Mouse (Mus musculus): ENCODE results near the gene Pip5k1b. TPM values are rescaled to one million over a fixed set of nuclear protein-coding genes. Genes with fewer than 3 reads are reported as not detected.
A peak's percentile ranks its signal among the peaks of the same experiment; 100 is the strongest.
"Not testable (repeated sequence)": the region's sequence is repeated elsewhere in the genome, so short reads cannot be mapped to it uniquely, and the experiment has no call there.

The Pip5k1b gene
- total RNA-seq (2021): 10 to 100 TPM; 25.3 to 27.0 TPM

DNA sequence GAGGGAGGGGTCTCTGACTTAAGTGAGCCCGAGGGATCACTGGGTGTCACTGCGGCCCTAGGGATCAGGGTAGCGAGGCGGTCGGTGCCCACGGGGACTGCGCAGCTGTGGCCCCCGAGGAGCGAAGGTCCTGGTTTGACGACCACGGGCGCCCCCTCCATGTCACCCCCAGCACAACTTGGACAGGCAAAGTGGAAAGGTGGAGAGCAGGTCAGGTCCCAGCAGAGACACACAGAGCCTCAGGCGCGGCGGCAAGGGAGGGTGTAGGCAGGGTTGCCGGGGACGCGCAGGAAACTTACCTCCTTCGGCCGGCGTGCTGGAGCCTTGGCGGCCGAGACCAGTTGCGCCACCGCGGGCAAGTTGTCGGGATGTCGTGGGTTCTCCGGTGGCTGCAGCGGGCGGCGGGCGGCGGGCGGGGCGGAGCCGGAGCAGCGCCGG lies at the start of gene Pip5k1b:
Gene Pip5k1b, minus strand, starts transcription at position 407 of the 438 bp plus-strand sequence.
- intact Hi-C loops (cut with DNase I): loop anchor here (2.0 to 5.0 kb wide), 2 partner anchors 79 to 253 kb away; partner anchors contain the start of gene Fam122a
- peak; percentile 64 to 71 for DNase-seq

DNA sequence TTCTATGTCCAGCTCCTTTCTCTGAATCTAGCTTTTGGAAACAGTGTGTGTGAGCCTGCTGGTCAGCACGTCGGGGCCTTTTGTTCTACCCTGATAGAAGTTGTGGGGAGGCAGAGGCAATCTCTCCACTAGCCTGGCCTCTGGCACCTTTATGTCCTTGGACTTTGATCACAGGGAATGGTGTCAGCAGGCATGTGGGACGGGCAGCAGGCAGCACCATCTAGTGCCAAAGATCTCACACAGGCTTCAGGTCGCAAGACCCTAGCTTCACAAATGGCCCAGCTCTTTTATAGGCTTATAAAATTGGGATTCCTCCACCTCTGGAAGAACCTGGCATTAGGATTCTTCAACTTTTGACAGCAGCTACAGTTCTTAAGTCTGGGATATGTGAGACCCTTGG lies 48.4 kb upstream of the Pip5k1b start:
- intact Hi-C loops (cut with DNase I): loop anchor here (2.0 kb wide), 2 partner anchors 47 to 303 kb away; no protein-coding TSS in a partner anchor
- DNase-seq: peak; percentile 34 to 37

DNA sequence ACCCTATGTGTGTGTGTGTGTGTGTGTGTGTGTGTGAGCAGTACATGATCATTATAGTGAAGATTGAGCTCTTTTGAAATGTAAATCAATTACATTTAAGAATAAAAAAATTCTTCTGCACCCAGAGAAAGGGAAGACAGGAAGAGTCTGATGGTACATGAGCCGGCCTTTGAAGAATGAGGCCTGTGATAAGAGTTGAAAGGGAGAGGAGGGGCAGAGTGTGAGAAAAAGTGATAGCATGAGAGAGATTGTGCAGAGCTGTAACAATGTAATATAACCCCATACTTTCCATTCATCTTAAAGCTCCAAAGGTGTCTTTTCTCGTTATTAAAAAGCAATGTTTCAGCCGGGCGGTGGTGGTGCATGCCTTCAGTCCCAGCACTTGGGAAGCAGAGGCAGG lies 47.8 kb upstream of the Pip5k1b start:
- intact Hi-C loops (cut with DNase I): no loop called here
- DNase-seq: no peak

DNA sequence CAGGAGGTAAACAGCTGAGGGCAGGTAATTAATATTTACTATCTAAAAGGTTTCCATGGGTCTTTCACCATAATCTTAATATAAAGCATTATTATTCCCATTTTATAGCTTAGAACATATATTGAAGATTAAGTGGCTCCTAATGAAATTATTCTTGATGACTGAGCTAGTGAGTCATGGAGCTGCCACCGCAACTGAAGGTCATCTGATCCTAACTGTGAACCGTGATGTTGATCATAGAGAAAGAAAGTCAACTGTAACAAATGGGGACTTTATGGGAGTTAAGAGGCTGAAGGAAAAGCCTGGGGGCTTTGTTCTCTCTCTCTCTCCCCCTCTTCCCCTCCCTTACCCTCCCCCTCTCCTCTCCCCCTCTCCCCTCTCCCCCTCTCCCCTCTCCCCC lies 31.1 kb upstream of the Pip5k1b start:
- intact Hi-C loops (cut with DNase I): no loop called here
- no peak for DNase-seq

DNA sequence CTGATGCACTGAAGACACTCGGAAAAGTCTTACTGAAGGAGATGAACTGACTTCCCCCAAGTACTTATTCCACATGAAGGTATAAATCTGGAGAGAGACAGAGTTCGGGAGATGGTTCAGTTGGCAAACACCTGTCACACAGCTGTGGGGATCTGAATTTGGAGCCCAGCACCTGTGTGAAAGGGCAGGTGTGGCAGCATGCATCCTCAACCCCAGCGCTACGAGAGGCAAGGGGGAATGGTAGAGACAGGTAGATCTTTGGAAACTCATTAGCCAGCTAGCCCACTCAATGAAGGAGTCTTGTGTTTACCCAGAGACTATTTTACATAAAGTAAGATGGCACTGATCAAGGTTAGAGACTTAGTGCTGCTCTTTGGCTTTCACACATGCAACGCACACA lies 29.5 kb upstream of the Pip5k1b start:
- intact Hi-C loops (cut with DNase I): no loop called here
- no peak for DNase-seq

DNA sequence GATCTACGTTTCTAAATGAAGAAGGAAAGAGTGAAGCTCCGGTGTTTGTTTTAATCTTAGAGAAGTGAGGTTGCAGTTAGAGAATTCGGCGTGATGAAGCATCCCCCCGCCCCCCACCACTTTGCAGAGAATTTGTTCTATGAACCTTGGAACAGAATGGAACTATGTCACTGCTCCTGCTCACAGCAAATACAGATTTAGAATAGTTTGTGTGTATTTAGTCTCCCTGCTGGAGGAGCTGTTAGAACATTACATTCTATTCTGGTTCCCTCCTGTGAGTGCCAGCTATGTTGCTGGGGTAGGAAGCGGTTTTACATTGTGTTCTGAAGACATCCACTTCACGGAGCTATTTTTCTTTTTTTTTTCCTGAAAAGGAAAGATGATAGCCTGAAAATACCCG lies 28.3 kb upstream of the Pip5k1b start:
- intact Hi-C loops (cut with DNase I): no loop called here
- DNase-seq: no peak

DNA sequence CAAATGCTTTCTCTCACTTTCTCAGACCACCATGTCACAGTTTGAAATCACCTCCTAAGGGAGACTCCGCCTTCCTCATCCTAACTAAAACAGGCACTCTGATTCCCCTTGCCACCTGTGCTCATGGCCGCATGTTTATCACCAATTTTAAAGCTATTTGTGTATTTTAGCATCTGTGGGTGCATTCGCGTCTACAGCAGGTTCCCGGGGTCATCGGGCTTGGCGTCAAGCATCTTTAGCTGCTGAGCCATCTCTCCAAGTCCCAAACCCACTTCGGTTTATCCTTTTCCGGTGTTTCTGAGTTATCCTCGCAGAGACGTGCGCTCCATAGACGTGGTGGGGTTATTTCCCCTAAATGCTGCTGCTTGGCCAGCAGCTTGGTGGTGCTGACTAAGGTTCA lies 20.5 kb upstream of the Pip5k1b start:
- intact Hi-C loops (cut with DNase I): no loop called here

DNA sequence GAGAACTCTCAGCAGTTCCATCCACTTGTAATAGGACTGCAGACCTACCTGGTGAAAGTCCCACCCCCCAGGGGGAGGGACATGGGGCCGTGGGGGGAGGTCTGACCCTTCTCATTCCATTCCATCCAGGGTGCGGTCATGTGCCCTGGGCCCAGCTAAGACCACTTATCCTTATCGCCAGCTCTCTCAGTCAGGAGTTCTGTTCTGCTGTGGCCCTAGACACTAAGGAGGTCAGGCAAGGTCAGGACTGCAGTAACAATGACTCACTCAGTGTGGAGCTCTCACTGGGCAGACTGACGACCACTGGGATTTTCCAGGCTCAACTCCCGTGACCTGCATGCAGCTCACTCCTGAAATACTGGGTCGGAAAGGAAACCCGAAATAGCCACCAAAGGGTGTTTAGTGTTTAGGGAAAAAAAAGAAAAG lies 16.1 kb upstream of the Pip5k1b start:
- peak; percentile 58 to 75 for DNase-seq
- intact Hi-C loops (cut with DNase I): no loop called here

More for the DNA sequence above, 20.5 kb upstream of the Pip5k1b start:
- DNase-seq: no peak

DNA sequence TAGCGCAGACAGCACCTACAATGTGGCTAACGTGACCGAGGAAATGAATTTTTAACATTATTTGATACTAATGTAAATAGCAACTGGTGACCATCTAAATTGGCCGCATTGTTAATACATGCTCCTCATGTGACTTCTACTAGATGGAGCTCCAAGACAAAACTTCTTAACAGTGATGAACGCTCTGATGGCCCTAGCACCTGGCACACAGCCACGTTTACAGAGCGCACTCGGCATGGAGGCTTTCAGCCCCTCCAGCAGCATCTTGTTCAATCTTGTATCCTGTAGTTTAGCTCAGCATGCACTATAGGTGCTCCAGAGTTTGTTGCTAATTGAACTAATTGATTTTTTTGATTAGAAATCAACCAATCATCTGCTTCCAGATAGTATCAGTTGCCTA lies 15.3 kb upstream of the Pip5k1b start:
- no peak for DNase-seq
- intact Hi-C loops (cut with DNase I): no loop called here

DNA sequence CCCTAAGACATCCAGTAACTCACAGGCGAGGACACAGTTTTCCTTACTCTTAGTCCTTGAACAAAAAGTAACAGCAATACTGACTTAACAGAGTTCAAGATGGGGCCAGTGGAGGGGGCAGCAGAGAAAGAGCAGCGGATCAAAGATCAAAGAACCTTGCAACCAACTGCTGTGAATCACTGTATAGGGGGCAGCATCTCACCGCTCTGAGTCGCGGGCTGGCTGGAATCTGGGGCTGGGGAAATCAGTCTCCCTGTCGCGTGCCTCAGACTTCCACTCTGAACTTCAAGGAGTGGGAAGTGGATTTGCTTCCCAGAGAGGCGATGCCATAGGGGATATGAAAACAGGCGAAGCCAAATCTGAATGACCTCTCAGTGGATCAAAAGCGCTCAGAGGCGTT lies 1.8 kb upstream of the Pip5k1b start:
- intact Hi-C loops (cut with DNase I): loop anchor here (2.0 to 5.0 kb wide), 2 partner anchors 47 to 255 kb away; no protein-coding TSS in a partner anchor
- peak; percentile 41 to 46 for DNase-seq

DNA sequence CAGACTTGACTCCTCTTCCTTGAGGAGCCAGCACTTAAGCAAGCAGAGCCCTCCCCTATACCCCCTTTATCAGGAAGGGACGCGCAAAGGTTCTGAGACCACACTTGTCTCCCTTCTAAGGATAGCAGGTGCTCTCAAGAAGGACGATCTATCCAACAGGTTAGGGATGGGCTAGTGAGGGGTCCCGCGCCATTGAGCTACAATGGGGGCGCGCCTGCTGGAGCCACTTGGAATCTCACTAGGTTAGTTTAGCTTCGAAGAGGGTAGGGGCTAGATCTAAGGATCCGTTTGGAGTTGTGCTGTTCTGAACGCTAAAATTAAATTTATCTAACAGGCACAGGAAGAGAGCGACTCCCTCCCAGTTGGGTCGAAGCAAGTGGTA lies 904 bp upstream of the Pip5k1b start:
- intact Hi-C loops (cut with DNase I): loop anchor here (2.0 to 5.0 kb wide), 2 partner anchors 48 to 254 kb away; no protein-coding TSS in a partner anchor
- no peak for DNase-seq

DNA sequence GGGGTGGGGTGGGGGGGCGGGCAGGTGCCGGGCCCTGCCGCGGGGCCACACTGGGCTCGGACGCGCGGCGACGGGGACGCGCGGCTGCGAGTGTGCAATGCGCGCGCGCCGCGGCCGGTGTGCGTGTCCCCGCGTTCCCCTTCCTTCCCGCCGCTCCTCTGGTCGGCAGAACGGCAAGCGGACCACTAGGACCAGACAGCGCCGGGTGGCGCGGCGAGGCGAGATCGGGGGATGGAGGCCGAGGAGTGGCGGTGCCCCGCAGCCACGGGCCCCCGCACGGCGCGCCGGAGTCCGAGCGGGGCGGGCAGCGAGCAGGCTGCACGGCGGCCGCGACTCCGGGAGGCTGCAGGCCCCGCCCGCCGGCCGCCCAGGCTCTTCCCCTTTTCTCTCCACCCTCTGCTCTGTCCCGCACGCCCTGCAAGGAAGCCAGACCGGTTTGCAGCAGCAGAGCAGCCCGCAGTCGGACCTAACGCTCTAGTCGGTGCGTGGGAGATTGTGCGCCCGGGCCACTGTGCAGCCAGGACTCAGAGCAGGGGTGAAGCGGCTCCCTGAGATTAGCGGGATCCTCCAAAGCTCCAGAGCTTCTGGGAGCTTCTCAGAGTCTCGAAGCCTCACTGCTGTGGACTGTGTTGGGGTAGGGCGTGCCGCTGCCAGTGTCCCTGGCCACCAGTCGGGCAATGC lies 372 bp upstream of the Pip5k1b start:
- intact Hi-C loops (cut with DNase I): loop anchor here (2.0 to 5.0 kb wide), 3 partner anchors 49 to 254 kb away; partner anchors contain the start of gene Fam122a

DNA sequence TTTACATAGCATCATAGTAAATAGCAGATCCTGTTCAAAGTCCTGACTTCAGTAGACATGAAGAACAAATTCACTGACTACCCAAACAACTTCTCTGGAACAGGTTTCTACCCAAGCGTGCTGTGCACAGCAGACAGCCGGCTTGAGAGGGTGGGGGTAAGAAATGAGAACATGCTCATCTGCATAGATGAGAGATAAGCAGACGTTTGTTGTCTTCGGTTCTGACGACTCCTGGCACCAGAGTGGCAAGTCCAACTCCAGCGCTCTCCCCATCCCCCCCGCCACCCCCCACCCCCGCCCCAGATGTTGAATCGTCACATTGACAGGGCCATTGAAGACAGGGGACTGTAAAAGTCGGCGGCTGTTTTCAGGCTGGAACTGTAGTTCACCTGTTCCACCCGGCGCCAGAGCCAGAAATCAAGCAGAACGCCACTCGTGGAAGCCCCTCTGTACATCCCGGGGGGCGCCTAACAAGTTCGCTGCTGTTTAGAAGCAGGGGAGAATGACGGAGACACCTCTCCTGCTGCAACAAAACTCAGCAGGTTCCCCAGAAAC lies 684 bp downstream of the Pip5k1b start:
- intact Hi-C loops (cut with DNase I): loop anchor here (2.0 to 5.0 kb wide), 2 partner anchors 78 to 253 kb away; partner anchors contain the start of gene Fam122a
- peak; percentile 18 to 23 for DNase-seq

More for the DNA sequence above, 372 bp upstream of the Pip5k1b start:
- peak; percentile 79 to 82 for DNase-seq

DNA sequence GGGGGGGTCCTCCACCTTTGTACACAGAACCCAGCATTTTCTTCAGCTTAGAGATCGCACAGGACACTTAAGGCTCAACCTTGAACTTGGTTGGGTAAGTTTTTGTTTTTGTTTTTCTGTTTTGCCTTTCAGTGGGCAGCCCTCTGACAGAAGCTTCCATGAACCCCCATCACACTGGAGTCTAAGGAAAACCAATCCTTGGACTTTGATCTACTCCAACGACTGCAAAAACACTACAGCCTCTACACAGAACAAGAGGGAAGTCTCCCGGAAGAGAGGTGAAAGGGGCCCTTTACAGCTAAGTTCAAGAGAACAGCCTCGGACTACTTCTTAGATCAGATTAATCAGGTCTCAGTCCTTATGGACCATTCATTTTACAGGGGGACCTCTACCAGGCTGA lies 1.2 kb downstream of the Pip5k1b start:
- intact Hi-C loops (cut with DNase I): loop anchor here (2.0 kb wide), 1 partner anchor 78 kb away; the partner anchor contains the start of gene Fam122a
- no peak for DNase-seq

DNA sequence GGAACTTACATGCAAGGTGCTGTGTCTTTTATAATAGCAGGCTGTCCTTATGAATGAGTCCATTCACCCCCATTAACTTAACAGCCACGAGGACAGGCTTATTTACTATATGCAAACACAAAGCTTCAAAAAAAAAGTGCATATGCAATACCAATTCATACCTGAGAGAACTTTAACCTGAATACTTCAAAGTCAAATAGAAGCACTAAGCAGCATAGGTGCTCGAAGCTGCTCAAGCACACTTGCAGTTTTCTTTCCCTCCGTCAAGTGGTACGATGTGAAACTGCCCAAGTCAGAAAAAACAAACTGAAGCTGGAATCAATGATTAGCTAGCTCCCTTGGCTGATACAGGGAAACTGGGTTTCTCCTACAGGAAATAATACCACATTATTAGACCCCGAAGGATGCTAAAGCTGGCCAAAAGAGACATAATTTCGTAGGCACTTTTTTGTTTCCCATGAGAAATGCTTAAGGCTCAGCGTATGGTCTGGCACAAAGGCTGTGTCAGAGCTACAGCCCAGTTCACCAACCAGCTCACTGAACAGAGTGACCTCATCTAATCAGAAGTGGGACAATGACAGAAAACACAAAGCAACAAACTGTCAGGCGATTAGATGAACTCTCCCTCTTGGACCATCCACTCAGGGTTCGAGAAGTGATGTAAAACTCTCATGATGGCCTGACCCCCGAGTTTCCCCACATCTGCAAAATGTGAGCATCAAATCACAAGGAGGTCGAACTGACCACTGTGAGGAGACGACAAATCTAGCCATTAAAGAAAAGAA lies 2.2 kb downstream of the Pip5k1b start:
- intact Hi-C loops (cut with DNase I): loop anchor here (2.0 kb wide), 1 partner anchor 77 kb away; the partner anchor contains the start of gene Fam122a

DNA sequence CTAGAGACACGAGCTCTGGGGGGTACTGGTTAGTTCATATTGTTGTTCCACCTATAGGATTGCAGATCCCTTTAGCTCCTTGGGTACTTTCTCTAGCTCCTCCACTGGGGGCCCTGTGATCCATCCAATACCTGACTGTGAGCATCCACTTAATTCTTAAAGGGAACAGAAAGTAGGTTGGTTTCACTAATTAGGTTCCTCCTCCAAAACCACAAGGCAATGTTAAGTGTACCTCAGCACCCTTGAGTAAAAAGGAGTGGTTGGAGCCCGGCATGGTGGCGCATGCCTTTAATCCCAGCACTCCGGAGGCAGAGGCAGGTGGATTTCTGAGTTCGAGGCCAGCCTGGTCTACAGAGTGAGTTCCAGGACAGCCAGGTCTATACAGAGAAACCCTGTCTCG lies 3.0 kb downstream of the Pip5k1b start:
- DNase-seq; intact Hi-C loops (cut with DNase I): not testable (repeated sequence)

More for the DNA sequence above, 2.2 kb downstream of the Pip5k1b start:
- DNase-seq: no peak

DNA sequence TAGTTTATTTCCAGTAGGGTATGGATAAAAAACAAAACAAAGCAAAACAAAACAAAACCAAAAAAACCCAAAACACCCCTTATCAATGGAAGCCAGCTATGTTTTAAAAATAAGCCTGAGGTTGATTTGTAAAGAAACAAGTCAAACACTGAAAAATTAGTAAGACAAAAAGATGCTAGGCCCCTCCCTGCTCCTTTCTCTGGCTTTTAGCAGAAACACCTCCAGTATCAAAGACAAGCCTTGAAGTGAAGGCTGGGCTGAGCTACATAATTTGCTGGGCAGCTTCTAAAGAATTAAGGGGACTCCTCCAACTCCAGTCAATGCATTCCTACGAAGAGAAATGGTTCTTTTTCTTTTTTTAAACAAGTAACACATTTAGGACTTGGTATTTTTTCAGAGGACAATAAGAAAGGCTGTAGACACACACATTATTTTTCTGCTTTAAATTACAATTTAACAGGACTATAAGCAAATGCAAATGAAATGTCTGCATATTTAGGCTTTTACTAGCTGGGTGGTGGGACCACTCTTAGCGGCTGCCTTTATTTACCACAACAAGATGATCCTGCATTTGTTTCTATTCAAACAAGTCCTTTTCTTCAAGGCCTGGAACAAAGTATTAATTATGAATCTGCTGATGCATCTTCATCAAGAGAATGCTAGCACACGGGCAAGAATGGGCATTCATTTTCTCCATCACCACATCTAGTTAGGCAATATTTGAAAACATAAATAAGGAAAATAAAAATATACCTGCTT lies 4.3 kb downstream of the Pip5k1b start:
- intact Hi-C loops (cut with DNase I): no loop called here
- no peak for DNase-seq

DNA sequence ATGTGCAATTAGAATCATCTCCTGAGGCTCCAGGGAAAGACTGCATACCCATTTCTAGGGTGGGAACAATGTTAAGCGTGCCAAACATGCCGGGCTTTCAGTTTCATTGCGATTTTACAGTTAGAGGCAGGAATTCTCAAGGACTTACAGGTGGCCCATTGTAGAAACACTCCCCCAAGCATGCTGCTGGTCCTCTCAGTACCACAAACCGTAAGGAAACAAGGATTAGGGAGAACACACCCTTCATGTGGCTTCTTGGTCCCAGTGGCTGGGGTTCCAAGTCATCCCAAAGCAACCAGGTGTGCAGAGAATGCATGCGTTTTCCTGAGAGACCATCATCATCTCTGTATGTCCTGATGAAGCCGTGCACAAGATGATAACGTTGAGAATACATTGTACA lies 4.9 kb downstream of the Pip5k1b start:
- intact Hi-C loops (cut with DNase I): no loop called here

DNA sequence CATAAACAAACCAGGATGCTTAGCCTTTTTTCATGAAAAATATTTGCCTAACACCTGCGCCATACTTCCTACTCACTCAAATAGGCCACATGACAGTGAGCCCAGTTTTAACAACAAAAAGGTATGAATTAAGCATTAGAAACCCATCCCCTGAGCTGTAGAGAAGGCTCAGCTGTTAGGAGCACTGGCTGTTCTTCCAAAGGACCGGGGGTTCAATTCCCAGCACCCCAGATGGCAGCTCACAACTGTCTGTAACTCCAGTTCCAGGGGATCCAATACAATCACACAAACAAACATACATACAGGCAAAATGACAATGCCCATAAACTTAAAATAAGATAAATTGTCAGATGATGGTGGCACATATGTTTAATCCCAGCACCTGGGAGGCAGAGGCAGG lies 5.7 kb downstream of the Pip5k1b start:
- intact Hi-C loops (cut with DNase I): no loop called here
- DNase-seq: no peak

More for the DNA sequence above, 4.9 kb downstream of the Pip5k1b start:
- no peak for DNase-seq

DNA sequence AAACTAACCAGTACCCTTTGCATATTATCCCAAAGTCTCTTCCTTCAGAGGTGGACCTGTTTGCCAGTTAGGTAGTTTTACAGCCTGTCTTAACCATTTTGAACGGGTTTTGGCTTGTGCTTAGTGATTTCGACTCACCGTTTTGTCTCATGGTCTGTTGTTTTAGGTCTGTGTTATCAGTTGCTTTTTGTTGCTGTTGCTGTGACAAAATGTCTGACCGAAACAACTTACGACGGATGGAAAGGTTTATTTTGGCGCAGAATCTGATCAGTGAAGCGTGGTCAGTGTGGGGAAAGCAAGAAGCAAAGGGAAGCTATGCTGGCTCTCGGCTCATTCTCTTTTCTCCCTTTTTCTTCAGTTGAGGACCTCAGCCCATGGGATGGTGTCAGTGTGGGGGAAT lies 7.3 kb downstream of the Pip5k1b start:
- intact Hi-C loops (cut with DNase I): no loop called here
- no peak for DNase-seq
